Mouse (Mus musculus): ENCODE results near the gene Klc2. TPM values are rescaled to one million over a fixed set of nuclear protein-coding genes. Genes with fewer than 3 reads are reported as not detected.

Gene Klc2
- total RNA-seq, 2 experiments from 2014 or later: 41.3 to 44.8 TPM

DNA sequence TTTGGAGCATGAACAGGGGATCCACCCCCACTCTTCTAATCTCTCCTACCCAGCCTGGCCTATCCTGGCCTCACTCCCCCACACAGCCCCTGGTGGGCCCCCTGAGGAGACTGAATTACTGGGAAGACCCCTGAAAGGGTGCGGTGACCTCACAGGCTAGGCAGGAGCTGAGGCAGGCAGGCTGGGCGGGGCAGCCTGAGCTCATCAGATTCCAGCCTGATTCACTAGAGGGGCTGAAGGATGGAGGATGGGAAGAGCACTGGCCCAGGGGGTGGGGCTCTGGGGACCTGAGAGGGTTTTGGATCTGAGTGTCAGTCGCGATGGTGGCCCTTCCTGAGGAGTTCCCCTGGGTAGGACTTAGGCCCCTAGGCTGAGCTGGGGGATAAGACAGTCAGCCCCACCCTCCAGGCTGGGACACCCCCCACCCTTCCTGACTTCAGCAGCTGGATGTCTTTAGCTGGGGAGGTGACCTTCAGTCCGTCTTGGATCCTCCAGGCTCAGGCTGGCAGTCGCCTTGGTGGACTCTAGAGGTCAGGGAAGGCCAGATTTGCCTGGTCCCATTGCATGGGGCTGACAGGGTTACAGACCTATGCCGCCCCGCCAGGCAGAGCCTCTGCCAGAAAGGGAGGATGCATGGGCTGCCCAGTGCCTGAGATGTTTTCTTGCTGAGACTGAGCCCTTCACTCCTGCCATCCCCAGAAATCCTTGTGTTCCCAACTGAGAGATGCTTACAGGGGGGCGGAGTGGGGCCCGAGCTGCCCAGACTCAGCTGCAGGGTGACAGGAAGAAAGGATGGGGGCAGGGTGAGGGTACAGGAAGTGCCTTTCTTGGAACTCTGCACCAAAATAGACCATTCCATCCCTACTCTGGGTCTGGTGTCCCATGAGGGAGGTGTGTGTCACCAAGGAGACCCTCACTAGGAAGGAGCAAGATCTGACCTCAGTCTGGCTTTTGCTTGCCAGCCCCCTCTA, 59.3 kb downstream of the Klc2 start:
- intact Hi-C loops (cut with DNase I): no loop called here

DNA sequence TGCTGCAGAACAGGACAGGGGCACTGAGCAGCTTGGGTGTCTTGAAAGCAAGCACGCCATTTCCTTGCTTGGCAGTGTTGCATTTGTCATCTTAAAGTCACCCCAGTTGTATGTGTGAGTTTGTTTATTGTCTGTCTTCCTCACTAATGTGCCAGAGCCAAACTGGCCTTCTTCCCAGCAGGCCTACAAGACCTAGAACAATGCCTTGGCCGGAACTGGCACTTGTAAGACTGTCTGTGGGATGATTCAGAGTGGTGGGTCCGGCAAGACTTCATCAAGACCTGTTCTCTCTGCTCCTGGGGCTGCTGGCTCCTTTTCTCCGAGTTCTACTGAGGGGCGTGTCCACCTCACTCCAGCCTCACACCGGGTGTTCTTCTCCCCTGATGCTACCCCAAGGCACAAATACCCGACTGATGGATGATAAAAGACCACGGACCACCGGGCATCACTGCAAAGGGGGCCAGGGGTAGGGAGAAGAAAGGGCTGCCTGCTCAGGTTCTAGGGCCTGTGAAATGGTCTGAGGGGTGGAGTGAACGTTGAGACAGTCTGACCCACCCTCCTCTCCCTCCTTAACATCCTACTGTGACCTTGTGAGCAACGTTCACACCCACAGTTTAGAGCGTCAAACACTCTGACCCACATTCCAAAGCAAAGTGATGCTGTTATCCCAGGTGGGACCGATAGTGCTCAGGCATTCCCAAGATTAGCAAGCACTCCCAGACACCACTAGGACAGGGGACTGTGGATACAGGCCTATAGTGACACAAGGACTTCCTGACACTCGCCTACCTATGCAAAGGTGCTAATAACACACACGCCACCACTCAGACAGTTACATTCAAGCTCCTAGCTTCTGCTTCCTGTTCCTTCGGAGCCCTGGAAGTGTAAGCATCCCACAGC, 60.2 kb downstream of the Klc2 start:
- intact Hi-C loops (cut with DNase I): no loop called here
- no peak for DNase-seq

More for the DNA sequence above, 59.3 kb downstream of the Klc2 start:
- peak; percentile 43 to 51 for DNase-seq

Other genes starting within 250 kb of the Klc2 start
- under 1 TPM; 0.39 to 0.88 TPM for gene Actn3, start 240.7 kb downstream of the Klc2 start, total RNA-seq (2021)
- 1 to 10 TPM; 4.3 to 4.6 TPM for gene Zdhhc24, start 239.9 kb downstream of the Klc2 start, total RNA-seq (2021)
- 1 to 10 TPM; 3.3 to 3.9 TPM for gene Bbs1, start 211.9 kb downstream of the Klc2 start, total RNA-seq (2021)
- 10 to 100 TPM; 25.4 to 26.0 TPM for gene Dpp3, start 190.3 kb downstream of the Klc2 start, total RNA-seq (2021)
- 1 to 10 TPM in 1 of 2 experiments, under 1 TPM in 1; 0.73 to 1.1 TPM for gene Peli3, start 175.4 kb downstream of the Klc2 start, total RNA-seq (2021)
- gene Mrpl11, start 156.4 kb downstream of the Klc2 start, total RNA-seq (2021): 10 to 100 TPM; 54.4 to 59.0 TPM
- not detected for gene Npas4, start 128.2 kb downstream of the Klc2 start, total RNA-seq (2021)
- gene Slc29a2, start 94.7 kb downstream of the Klc2 start, total RNA-seq (2021): 10 to 100 TPM; 15.2 to 15.3 TPM
- gene B4gat1, start 79.7 kb downstream of the Klc2 start, total RNA-seq (2021): 10 to 100 TPM; 40.8 to 44.4 TPM
- gene AC124502.3, start 79.7 kb downstream of the Klc2 start, total RNA-seq (2021): 1 to 10 TPM in 1 of 2 experiments, under 1 TPM in 1; 0.98 to 1.8 TPM
- gene Brms1, start 77.2 kb downstream of the Klc2 start, total RNA-seq (2021): 10 to 100 TPM; 12.9 to 14.8 TPM
- gene Rin1, start 68.1 kb downstream of the Klc2 start, total RNA-seq (2021): 1 to 10 TPM; 1.8 TPM
- 10 to 100 TPM; 21.3 to 23.9 TPM for gene Cd248, start 50.5 kb downstream of the Klc2 start, total RNA-seq (2021)
- gene Tmem151a, start 33.0 kb downstream of the Klc2 start, total RNA-seq (2021): 1 to 10 TPM; 2.7 to 2.8 TPM
- 10 to 100 TPM; 70.4 to 70.8 TPM for gene Yif1a, start 30.0 kb downstream of the Klc2 start, total RNA-seq (2021)
- gene Cnih2, start 20.0 kb downstream of the Klc2 start, total RNA-seq (2021): under 1 TPM in 1 of 2 experiments, not detected in 1; 0.63 TPM
- gene Rab1b, start 11.5 kb downstream of the Klc2 start, total RNA-seq (2021): 100 to 1,000 TPM; 187 to 192 TPM
- 10 to 100 TPM; 21.5 to 22.1 TPM for gene Pacs1, start 154.6 kb upstream of the Klc2 start, total RNA-seq (2021)
- gene Sf3b2, start 176.9 kb upstream of the Klc2 start, total RNA-seq (2021): 100 to 1,000 TPM; 109 to 116 TPM
- 10 to 100 TPM; 20.0 to 23.8 TPM for gene Gal3st3, start 179.8 kb upstream of the Klc2 start, total RNA-seq (2021)
- gene Catsper1, start 217.2 kb upstream of the Klc2 start, total RNA-seq (2021): not detected
- 1 to 10 TPM; 4.6 to 4.9 TPM for gene Cst6, start 231.0 kb upstream of the Klc2 start, total RNA-seq (2021)
- 10 to 100 TPM; 21.5 to 22.6 TPM for gene Eif1ad, start 248.2 kb upstream of the Klc2 start, total RNA-seq (2021)
- 100 to 1,000 TPM; 115 to 145 TPM for gene Banf1, start 248.6 kb upstream of the Klc2 start, total RNA-seq (2021)